Mouse (Mus musculus) olfactory bulb, adult 2 months (tissue): ENCODE data around the gene Asic2.

Source experiments
- CTCF ChIP-seq: fragments of 200-500 bp; IDR thresholded peaks from 2 replicates; pipeline ENCODE4 v1.5.1; 2012; ENCODE audit warnings: low read depth, mild to moderate bottlenecking, low read length, moderate library complexity; ENCODE audit not compliant: insufficient read depth
- POLR2A ChIP-seq: fragments of 200-500 bp; IDR thresholded peaks from 2 replicates; pipeline ENCODE4 v1.6.1; 2012; ENCODE audit warnings: mild to moderate bottlenecking, low read depth, low read length, moderate library complexity; ENCODE audit not compliant: insufficient read depth

GRCm38 (mm10) chr11:81013501-81013900, 954.8 kb downstream of the Asic2 start:
- TF ChIP-seq CTCF (no peak), POLR2A (no peak)
